Mouse (Mus musculus) skeletal muscle tissue, adult 2 months (tissue): ENCODE measurements around the gene Aqp2.

Experiments
- DNase-seq: peaks from one replicate; pipeline ENCODE4 v3.0.0-alpha.2; 2012; ENCODE audit warnings: low read depth, low spot score

Aqp2 gene

GRCm38 (mm10) chr15:99590429-99591084 lies 11.7 kb downstream of the Aqp2 start, which contains the start of gene Aqp5:
Aqp5 (plus strand) TSS chr15:99590782.
- DNase-seq: no peak

DNA sequence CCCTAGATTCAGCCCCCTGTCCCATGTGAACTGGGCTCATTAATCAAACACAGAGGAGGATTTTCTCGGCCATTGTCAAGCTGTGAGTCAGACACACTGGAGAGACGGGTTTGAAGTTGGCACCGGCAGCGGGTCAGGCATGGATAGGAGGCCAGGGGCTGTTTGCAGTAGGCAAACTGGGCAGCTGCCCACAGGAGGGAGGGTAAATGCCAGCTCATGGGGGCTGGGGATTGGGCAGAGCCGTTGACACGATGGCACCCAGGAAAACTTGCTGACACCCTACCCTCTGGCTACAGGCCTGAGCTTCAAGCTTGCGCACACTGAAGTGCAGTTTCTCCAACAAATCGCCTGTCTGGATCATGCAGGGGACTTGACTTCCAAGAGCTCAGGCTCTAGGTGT lies 13.3 kb downstream of the Aqp2 start:
- no peak for DNase-seq

DNA sequence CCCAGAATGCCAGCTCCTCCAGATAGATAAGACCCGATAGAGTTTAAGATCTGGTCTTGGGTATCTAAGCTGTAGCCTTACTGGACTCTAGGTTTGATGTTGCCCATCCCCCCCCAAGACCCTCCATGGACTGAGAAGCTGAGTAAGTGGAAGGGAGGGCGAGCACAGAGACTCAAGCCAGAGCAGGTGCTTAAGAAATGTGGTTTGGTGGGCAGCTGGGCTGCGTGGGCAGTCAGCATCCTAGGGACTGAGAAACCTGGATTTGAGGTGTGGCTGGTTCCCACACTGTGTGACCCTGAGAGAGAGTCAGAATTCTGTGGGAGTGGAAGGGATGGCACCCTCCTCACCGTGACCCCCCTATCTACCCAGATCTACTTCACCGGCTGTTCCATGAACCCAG lies 14.0 kb downstream of the Aqp2 start:
- no peak for DNase-seq

GRCm38 (mm10) chr15:99594951-99595350 lies 16.1 kb downstream of the Aqp2 start:
- DNase-seq: no peak

- peak; percentile 78 for DNase-seq
Measured at GRCm38 (mm10) chr15:99596056-99596687, 17.3 kb downstream of the Aqp2 start.

DNA sequence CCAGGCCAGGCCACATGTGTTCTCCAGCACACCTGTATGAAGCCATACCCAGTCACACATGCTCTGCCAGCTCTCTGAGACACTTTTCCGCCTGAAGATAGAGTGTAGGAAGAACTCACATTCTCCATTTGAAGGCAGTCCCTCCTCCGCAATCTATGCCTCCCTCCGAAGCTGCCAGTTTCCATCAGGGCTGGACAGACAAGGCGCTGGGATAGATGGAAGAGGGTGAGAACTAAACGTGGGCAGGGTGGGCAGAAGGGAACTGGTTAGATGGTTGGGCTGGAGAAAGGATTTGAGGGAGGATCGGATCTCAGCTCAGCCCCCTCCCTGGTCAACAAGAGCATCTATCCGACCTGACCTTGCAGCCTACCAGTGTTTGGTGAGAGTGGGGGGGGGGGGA lies 18.0 kb downstream of the Aqp2 start:
- no peak for DNase-seq

GRCm38 (mm10) chr15:99597596-99597995 lies 18.7 kb downstream of the Aqp2 start:
- no peak for DNase-seq

- no peak for DNase-seq
Measured at GRCm38 (mm10) chr15:99599245-99600070, 20.6 kb downstream of the Aqp2 start.

DNA sequence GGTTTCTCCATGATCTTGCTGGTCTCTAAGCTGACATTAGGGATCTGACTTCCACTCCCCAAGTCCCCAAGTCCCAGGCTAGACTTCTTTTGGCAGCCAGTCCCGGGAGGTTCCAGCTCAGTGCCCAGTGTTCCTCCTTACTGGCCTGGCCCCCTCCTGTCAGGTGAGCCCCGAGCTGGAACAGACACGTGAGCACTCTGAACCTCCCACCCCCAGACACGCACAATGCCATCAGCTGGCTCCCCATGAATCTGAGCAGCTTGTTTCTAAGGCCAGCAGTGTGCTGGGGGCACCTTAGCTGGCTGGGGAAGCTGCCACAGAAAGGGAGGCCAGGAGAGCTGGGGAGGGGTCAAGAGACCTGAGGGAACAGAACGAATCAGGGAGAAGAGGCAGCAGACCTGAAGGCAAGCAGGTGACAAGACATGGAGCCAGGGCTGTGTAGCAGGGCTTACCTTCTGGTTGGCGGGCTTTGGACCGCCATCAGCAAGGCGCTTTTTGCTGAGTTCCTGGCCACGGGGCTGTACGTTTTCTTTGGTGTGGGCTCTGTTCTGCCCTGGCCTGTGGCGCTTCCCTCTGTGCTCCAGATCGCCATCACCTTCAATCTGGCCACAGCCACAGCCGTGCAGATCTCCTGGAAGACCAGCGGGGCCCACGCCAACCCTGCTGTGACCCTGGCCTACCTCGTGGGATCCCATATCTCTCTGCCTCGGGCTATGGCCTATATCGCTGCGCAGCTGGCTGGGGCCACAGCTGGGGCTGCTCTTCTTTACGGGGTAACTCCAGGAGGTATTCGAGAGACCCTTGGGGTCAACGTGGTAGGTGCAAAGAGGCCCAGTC lies 22.3 kb downstream of the Aqp2 start, which contains the start of gene Aqp6:
Gene Aqp6, plus strand, starts transcription at position 415 of the 837 bp plus-strand sequence.
- no peak for DNase-seq

GRCm38 (mm10) chr15:99601823-99602120 lies 22.9 kb downstream of the Aqp2 start:
- DNase-seq: no peak

GRCm38 (mm10) chr15:99602206-99602820 lies 23.5 kb downstream of the Aqp2 start:
- DNase-seq: no peak

- no peak for DNase-seq
Measured at GRCm38 (mm10) chr15:99603216-99603615, 24.4 kb downstream of the Aqp2 start.

GRCm38 (mm10) chr15:99605595-99605994 lies 26.7 kb downstream of the Aqp2 start:
- no peak for DNase-seq

DNA sequence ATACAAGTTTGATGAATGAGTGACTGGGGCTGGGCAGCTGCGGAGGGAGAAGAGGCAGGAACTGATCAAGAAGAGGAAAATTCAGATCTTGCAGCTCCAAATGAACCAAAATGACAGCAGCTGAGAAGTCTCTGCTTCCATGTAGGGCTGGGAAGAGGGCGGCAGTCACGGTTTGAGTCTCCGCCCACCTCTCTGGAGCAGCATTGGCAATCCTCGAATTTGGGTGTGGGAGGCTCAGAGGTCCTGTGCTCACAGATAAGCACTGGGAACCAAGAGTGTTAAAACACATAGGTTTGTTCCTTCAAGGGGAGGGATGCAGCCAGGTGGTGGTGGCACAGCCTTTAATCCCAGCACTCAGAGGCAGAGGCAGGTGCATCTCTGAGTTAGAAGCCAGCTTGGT lies 27.7 kb downstream of the Aqp2 start:
- DNase-seq: no peak

GRCm38 (mm10) chr15:99607388-99608113 lies 28.7 kb downstream of the Aqp2 start:
- DNase-seq: no peak

DNA sequence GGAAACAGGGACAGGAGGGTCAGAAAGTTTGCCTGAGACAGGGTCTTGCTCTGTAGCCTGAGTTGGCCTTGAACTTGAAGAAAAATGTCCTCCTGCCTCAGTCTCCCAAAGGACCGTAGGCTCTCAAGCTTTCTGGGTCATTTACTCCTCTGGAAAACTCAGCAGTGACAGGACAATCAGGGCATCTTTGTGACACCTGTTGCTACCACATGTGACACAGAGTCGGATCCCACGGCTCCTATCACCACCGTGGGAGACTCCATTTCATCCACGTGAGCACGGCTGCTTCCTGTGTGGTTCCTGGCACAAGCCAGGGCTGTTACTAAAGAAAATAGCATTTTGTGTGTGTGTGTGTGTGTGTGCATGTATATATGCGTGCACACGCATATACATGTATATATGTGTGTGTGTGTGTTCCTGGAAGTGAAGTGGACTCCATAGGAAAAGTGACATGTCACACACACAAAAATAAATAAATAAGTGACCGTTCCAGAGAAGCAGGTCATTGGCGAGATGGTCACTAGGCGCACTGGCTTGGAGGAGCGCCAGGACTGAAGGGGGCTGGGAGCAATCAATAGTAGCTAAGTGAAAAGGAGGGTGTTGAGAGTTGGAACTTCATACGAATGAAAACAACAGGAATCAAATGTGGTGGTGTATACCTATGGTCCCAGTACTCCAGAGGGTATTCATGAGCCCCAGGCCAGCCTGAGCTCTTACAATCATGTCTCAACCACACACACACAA lies 29.7 kb downstream of the Aqp2 start:
- no peak for DNase-seq

DNA sequence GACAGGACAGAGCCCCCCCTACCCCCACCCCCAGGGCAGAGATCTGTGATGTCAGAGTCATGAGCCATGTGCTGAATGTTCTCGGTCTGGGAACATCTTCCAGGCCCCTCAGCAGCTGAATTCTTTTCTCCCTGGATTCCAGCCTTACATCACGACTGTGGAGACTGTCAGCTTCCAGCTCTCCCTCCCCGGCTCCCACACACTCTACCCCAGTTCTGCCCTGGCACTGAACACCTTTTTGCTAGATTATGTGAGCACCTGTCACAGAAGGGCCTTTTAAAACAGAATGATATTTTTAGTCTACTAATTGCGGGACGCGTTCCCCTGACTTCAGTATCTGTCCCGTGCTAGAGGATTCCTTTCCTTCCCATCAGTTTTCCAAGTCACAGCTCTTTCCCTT lies 32.7 kb downstream of the Aqp2 start:
- DNase-seq: no peak

- DNase-seq: no peak
Measured at GRCm38 (mm10) chr15:99614273-99614672, 35.4 kb downstream of the Aqp2 start.

DNA sequence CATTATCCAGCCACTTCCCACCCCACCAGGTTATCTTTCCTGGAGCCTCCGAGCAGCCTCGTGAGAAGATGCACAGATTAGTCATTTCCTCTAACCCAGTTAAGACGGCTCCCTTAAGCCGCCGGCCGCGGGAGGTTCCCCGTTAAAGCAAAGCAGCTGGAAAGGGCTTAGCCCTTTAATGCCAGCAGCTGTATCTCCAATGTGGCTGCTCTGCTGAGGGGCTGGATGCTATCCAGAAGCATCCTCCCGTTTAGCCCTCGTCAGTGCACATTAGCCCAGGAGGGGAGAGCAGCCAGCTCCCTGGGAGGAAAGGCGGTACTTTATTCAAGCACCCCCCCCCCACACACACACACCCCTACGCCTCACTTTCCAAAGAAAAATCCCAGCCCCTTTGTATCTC lies 35.9 kb downstream of the Aqp2 start:
- peak; percentile 21 for DNase-seq

- DNase-seq: peak; percentile 4
Measured at GRCm38 (mm10) chr15:99615246-99615645, 36.4 kb downstream of the Aqp2 start.
